Mouse (Mus musculus) bone marrow macrophage, adult 2 months (primary cell): Measurements from ENCODE around the gene Mboat2. TPM values are rescaled to one million over a fixed set of nuclear protein-coding genes. Genes with fewer than 3 reads are reported as not detected.
A peak's percentile ranks its signal among the peaks of the same experiment; 100 is the strongest.

Source experiments
- H3K27ac ChIP-seq: 2 replicates; pipeline ENCODE4 v1.5.1; 2012; ENCODE audit warnings: low read depth, low read length; ENCODE audit not compliant: insufficient read depth
- H3K4me1 ChIP-seq: 2 replicates; pipeline ENCODE4 v1.6.1; 2012; ENCODE audit warnings: low read length; ENCODE audit not compliant: control insufficient read depth, insufficient read depth
- H3K4me3 ChIP-seq: 2 replicates; pipeline ENCODE4 v1.5.1; 2012; ENCODE audit warnings: mild to moderate bottlenecking, low read length, moderate library complexity; ENCODE audit not compliant: insufficient read depth
- CTCF ChIP-seq: IDR thresholded peaks from 2 replicates; pipeline ENCODE4 v1.5.1; 2012; ENCODE audit warnings: low read depth, mild to moderate bottlenecking, low read length, moderate library complexity
- POLR2A ChIP-seq: IDR thresholded peaks from 2 replicates; pipeline ENCODE4 v1.6.1; 2012; ENCODE audit warnings: mild to moderate bottlenecking, low read depth, low read length, borderline replicate concordance
- polyA plus RNA-seq: library from polyadenylated mRNA; stranded (reverse); fragments of >200 nt; gene quantifications from 2 replicates; pipeline ENCODE4 v1.2.4, GENCODE M21; 2012; ENCODE audit not compliant: missing spikeins, insufficient read depth, insufficient read length

Mboat2 gene
- polyA plus RNA-seq, 1 experiment = 0.23 TPM

- TF ChIP-seq CTCF (no peak), POLR2A (no peak)
Measured at GRCm38 (mm10) chr12:24933996-24934395, 103.3 kb downstream of the Mboat2 start.

GRCm38 (mm10) chr12:24936281-24936680 is 105.6 kb downstream of the Mboat2 start:
- H3K4me3 ChIP-seq = no peak overlapping the region
- no peak for TF ChIP-seq CTCF
- TF ChIP-seq POLR2A = no peak
- no peak overlapping the region for H3K27ac ChIP-seq
- H3K4me1 ChIP-seq = no peaks in the 10 kb centered on the region

More at GRCm38 (mm10) chr12:24933996-24934395, 103.3 kb downstream of the Mboat2 start:
- no peaks in the 10 kb centered on the region for H3K4me1 ChIP-seq
- no peak overlapping the region for H3K4me3 ChIP-seq
- H3K27ac ChIP-seq = no peak overlapping the region

DNA sequence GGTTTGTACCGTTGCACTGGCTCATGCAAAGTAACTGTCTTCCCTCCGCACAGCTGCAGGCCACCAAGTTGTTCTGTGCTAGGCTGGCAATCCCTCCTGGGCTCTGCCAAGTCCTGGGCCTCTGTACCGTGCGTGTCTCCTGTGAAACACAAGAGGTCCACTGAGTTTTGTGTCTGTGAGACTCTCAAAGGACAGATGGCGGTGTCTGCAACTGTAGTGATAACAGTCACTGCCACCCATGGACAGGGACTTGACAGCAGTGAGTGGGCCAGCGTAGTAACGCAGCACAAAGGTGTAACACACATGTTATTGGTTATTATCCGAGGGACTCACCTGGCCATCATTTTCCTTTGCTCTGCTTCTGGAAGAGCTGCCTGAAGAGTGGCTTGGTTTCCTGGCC is 108.7 kb downstream of the Mboat2 start:
- H3K27ac ChIP-seq = no peak overlapping the region
- no peak for TF ChIP-seq POLR2A
- no peak for TF ChIP-seq CTCF
- no peak overlapping the region for H3K4me3 ChIP-seq
- H3K4me1 ChIP-seq = no peaks in the 10 kb centered on the region

DNA sequence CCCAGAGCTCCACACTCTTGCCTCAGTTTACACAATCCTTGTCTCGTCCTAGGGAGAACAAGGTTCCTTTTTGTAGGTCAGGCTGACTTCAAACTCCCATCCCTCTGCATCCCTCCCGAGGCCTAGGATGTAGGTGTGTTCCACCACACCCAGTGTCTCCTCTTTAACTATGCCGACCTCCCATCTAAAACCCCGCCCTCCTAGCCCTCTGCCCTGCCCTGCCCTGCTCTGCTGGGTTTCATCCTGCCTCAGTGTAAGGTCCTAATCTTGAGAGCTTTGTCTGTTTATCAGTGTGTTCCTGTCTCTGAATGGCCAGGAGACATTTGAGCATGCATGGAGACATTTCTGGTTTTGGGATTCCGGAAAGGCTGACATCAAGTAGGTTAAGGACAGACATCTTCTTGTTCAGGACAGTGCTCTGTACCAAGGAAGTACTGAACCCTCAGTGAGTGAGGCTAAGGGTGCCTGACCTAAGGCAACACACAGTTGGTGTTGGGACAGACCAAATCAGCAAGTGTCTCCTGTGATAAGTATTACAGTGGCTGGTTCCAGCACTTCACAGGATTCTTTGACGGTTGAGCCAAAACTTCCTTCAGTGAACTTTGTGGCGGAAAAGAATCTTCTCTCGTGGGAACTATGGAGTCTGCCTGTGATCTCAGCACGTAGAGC is 112.1 kb downstream of the Mboat2 start:
- H3K4me3 ChIP-seq = no peak overlapping the region
- no peaks in the 10 kb centered on the region for H3K4me1 ChIP-seq
- TF ChIP-seq POLR2A (no peak), CTCF (no peak)
- H3K27ac ChIP-seq = no peak overlapping the region

- H3K4me3 ChIP-seq = no peak overlapping the region
- TF ChIP-seq POLR2A (no peak), CTCF (no peak)
- H3K27ac ChIP-seq = no peak overlapping the region
- no peaks in the 10 kb centered on the region for H3K4me1 ChIP-seq
Measured at GRCm38 (mm10) chr12:24943427-24943826, 112.7 kb downstream of the Mboat2 start.

GRCm38 (mm10) chr12:24944597-24944996 is 113.9 kb downstream of the Mboat2 start:
- no peak overlapping the region for H3K4me3 ChIP-seq
- no peak overlapping the region for H3K27ac ChIP-seq
- no peak for TF ChIP-seq POLR2A
- TF ChIP-seq CTCF = no peak
- no peaks in the 10 kb centered on the region for H3K4me1 ChIP-seq

GRCm38 (mm10) chr12:24947065-24947464 is 116.4 kb downstream of the Mboat2 start:
- no peak for TF ChIP-seq CTCF
- TF ChIP-seq POLR2A = no peak
- no peaks in the 10 kb centered on the region for H3K4me1 ChIP-seq
- H3K4me3 ChIP-seq = no peak overlapping the region
- no peak overlapping the region for H3K27ac ChIP-seq

DNA sequence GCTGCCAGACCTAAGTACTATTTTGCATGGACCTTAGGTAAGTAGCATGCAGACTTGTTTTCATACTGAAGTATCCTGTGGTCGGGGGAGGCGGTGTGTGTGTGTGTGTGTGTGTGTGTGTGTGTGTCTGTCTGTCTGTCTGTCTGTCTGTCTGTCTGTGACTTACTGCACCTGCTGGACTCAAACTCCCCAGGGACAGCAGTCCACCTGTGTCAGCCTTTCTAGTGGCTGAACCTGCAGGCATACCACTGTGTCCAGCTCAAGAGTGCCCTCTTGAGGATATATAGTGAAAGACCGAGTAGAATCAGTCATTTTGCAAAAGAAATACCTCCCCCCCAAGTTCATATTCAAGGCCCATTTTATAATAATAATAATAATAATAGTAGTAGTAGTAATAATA is 117.7 kb downstream of the Mboat2 start:
- 0 out of 2 replicates have a peak, but pooled peaks have one; percentile 12 for TF ChIP-seq CTCF
- TF ChIP-seq POLR2A = no peak
- Histone ChIP-seq H3K4me3 (no peak overlapping the region), H3K27ac (no peak overlapping the region), H3K4me1 (no peaks in the 10 kb centered on the region)

GRCm38 (mm10) chr12:24950376-24951046 is 119.8 kb downstream of the Mboat2 start:
- no peak overlapping the region for H3K27ac ChIP-seq
- no peaks in the 10 kb centered on the region for H3K4me1 ChIP-seq
- 0 out of 2 replicates have a peak, but pooled peaks have one; percentile 17 for TF ChIP-seq CTCF
- TF ChIP-seq POLR2A = no peak
- H3K4me3 ChIP-seq = no peak overlapping the region

DNA sequence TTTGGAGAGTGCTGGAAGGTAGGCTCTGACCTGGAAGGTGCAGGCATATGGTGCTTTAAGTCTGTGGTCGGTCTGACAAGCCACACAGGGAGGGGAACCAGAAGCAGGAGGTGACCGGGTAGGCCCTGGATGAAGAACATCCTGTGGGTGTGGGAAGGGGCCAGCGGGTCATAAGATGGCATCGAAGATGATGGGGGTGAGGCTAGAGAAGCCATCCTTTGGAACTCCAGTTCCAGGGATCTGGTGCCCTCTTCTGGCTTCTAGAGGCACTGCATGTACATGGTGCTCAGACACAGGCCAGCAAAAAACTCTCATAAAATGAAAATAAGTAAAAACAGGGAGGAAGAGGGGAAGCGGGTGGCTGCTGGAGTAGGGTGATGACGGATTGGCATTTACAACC is 121.5 kb downstream of the Mboat2 start:
- Histone ChIP-seq H3K4me1 (no peaks in the 10 kb centered on the region), H3K27ac (no peak overlapping the region), H3K4me3 (no peak overlapping the region)
- TF ChIP-seq POLR2A (no peak), CTCF (no peak; the same call in 1 of the 2 replicates)
